Mouse (Mus musculus) heart, postnatal 25 days (tissue): ENCODE results near the gene Psenen. TPM values are rescaled to one million over a fixed set of nuclear protein-coding genes. Genes with fewer than 3 reads are reported as not detected.

ENCODE experiments used
- DNase-seq: peaks from one replicate; pipeline ENCODE4 v3.0.0; 2022; ENCODE audit warnings: low spot score
- intact Hi-C: fragments of 180-260 bp; cut with DNase I; formaldehyde crosslinking; loops from one replicate; pipeline ENCODE4 v1.15.1; 2025
- total RNA-seq, 2 experiments: library from RNA; stranded (reverse); gene quantifications; 2 replicates each; pipeline ENCODE4 v1.2.3; 2021

Psenen gene
- total RNA-seq, 2 experiments from 2014 or later, result 61.2 to 70.3 TPM

DNA sequence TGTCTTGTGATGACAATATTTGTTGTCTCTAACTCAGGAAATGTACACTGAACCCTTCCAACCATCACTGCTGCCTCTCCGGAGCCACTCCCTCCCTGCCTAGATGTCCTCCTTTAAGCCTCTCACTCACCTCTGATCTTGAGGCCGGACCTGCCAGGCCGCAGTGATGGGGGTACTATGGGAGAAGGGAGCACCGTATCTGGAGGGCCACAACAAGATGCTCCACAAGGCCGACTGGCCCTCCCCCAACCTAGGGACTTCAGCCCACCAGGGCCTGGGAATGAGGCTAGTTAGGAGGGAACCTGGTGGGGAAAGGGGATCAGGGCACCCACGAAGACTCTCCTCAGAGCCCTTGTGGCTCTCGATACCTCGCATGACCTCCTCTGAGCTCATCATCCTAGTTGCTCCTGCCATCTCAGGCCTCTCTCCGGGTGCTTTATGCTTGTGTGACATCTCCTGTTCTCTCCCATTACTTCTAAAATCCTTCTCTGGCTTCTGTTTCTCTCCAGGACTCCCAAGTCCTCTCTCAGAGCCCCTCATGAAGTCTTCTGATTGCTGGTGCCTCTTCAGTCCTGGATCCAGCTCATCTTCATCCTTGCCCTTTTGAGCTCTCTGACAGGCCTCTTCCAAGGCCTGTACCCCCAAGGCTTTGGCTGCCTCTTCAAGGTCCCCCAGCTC is 27.6 kb upstream of the Psenen start:
- intact Hi-C loops, result loop anchor here (2.0 to 5.0 kb wide), 2 partner anchors 14 to 271 kb away; partner anchors contain the start of gene Ffar1
- no peak for DNase-seq

DNA sequence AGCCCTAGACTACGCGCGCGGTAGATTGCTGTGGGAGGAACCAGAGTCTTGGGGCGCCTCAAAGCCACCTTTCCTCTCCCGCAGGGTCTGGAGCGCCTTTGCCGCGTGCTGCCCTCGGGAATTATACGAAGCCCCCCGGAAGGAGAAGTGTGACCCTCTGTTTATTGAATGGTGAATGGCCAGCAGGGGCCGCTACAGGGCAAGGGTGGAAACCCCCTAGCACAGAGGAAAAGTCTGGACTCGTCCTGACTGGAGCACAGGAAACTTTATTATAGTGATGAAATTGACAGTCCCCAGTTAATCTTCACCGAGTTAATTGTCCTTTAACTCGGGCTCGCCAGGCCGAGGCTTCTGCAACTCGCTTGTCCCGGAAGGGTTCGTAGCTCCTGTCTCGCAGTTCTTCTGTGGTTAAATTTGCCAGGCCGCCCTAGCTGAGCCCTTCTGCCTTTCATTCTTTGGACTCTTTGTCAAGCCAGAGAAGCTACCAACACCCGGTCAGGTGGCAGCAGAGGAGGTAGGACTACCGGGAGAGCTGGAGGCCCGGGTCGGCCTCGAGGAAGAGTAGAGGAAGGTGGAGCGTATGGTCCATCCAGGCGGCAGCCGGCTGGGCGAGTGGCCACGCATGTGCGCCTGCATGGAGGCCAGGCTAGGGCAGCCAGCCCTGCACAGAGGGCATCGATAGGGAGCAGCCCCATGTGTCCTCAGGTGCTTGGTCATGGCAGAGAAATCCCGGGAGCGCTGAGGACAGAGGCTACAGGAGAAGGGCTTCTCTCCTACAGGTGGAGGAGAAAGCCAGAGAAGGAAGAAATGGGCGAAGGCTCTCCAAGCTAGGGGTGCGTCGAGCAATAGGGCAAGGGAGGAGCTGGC is 26.2 kb upstream of the Psenen start:
- DNase-seq, result peak; percentile 63
- intact Hi-C loops, result loop anchor here (1.0 to 10.0 kb wide), 5 partner anchors 15 to 365 kb away; partner anchors contain the start of genes Ffar1 and Usf2

DNA sequence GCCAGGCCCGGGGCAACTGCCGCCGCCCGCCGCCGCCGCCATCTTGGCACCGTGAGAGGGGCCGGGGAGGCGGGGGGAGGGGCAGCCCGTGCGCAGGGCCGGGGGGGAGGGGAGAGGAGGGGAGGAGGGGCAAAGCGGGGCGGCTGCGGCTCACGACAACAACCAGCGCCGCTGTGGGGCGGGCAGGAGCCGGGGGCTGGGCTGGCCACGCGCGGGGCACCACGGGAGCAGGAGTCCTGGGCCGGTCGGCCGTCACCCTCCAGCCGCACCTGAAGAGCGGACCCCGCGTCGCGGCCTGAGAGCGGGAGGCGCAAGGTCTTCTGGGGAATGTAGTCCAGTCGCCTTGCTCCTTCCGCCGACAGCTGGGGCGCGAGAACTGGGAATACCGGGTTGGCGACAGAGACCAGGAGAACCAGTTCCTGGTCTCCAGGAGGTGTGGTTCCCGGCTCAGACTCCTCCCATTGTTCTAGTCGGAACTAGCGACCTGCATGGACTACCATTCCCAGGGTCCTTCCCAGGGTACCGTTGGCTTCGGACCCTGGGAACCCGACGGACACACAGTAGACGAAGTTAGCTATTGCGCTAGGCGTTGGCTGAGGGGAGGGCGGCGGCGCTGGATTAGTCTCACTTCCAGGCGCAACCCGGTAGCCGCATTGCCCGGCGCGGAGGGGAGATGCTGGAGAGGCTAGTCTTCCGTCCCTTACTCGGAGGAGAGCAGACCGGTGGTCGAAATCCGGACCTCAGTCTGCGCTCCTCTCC is 25.4 kb upstream of the Psenen start, which contains the start of gene Kmt2b:
TSS of gene Kmt2b (minus strand) at position 51 of the 759 bp plus-strand sequence.
- intact Hi-C loops, result loop anchor here (1.0 to 10.0 kb wide), 3 partner anchors 24 to 366 kb away; partner anchors contain the start of gene Usf2
- peak; percentile 97 for DNase-seq

DNA sequence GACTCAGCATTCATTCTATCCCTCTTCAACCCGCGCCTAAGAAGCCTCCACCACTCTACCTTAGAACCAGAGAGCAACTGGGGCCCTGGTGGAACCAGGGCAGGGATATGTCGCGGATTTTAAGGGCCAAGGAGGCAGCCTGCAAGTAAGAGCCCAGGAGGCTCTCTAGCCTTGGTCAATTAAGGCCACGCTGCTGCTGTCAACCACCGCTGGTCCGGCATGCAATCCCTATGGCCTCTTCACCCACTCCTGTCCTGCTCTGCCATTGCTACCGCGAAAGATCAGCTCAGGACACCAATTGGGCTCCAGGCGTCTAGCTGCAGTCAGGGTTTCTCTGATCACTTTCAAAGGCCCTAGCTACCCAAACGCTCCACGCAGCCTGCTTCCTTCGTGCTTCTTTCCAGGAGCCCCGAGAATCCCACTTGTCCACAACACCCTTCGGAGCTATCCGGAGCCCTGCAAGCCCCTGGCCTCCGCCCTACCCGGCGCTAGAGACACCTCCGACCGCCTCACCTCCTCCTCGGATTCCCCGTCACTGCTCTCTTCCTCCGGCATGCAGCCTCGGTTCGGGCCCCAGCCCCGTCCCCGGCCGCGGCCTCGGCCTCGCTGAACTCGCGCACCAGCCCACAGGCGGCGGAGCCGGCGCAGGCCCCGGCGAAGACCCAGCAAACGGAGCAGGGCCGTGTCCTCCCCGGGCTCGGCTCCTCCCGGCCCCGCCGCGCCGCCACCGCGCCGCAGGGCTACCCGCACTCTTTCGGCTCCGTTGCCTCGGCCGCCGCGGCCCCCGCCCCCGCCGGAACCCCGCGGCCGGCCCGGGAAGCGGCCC is 24.6 kb upstream of the Psenen start:
- DNase-seq, result peak; percentile 16

GRCm38 (mm10) chr7:30586455-30587020 is 23.1 kb upstream of the Psenen start:
- intact Hi-C loops, result loop anchor here (1.0 to 10.0 kb wide), 3 partner anchors 21 to 368 kb away; partner anchors contain the start of genes Igflr1 and Usf2
- no peak for DNase-seq

More for the DNA sequence above, 24.6 kb upstream of the Psenen start:
- intact Hi-C loops, result loop anchor here (5.0 to 10.0 kb wide), 2 partner anchors 79 to 367 kb away; partner anchors contain the start of gene Usf2

- intact Hi-C loops, result loop anchor here (5.0 to 10.0 kb wide), 2 partner anchors 82 to 370 kb away; partner anchors contain the start of gene Usf2
- DNase-seq, result no peak
These were observed 21.7 kb upstream of the Psenen start for GRCm38 (mm10) chr7:30585170-30585569.

- intact Hi-C loops, result loop anchor here (10.0 kb wide), 1 partner anchor 370 kb away; the partner anchor contains the start of gene Usf2
- no peak for DNase-seq
These were observed 20.9 kb upstream of the Psenen start for GRCm38 (mm10) chr7:30584339-30584738.

DNA sequence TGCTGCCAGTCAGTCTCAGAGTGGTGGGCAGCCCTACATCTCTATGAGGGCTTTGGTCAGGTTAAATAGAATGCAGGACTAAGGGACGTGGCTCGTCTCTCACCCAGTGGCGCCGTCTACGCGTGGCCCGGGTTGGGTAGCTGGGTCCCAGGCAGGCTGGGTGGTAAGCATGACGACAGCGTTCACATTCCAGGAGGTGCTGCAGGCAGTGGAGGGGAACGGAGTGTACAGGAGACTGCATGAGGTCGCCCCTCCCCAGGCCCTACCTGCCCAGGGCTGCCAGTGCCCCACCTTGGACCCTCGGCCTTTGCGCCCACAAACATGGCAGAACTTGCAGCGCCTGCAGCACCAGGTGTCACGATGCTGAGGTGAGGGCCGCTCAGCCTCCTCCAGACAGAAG is 18.1 kb upstream of the Psenen start:
- no peak for DNase-seq
- intact Hi-C loops, result loop anchor here (10.0 kb wide), 1 partner anchor 373 kb away; the partner anchor contains the start of gene Usf2

DNA sequence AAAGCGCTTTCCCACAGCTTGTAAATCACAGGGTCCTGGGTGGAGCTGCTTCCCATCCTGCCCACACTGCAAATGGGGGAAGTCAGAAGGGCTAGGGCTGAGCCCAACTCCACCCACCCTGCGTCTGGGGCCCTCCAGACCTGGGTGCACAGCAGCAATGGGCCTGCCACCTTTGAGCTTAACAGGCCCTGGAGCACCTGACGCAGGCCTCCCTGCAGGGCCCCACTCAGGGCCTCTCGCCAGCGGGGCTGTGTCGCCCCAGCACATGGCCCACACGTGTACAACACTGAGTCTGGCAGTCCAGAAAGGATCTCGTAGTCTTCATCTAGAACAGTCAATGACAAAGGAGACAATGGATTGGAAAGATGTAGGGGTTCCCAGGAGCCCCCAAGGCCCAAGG is 16.5 kb upstream of the Psenen start:
- intact Hi-C loops, result loop anchor here (10.0 kb wide), 1 partner anchor 375 kb away; the partner anchor contains the start of gene Usf2
- no peak for DNase-seq

GRCm38 (mm10) chr7:30572969-30573368 is 9.5 kb upstream of the Psenen start:
- intact Hi-C loops, result no loop called here
- no peak for DNase-seq

- DNase-seq, result no peak
- intact Hi-C loops, result no loop called here
These were observed 9.0 kb upstream of the Psenen start for GRCm38 (mm10) chr7:30572389-30572788.

DNA sequence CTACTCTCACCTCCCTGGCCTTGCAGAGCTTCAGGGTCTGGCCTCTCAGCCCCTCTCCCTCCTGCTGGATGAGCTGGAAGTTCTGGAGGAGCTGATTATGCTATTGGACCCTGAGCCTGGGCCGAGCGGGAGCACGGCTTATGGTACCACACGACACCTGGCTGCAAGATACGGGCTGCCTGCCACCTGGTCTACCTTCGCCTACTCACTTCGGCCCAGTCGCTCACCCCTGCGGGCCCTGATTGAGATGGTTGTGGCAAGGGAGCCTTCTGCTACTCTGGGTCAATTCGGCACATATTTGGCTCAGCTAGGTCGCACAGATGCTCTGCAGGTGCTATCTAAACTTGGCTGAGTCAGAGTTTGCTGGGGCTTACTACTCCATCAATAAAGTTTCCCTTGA is 4.1 kb upstream of the Psenen start:
- intact Hi-C loops, result no loop called here
- no peak for DNase-seq

DNA sequence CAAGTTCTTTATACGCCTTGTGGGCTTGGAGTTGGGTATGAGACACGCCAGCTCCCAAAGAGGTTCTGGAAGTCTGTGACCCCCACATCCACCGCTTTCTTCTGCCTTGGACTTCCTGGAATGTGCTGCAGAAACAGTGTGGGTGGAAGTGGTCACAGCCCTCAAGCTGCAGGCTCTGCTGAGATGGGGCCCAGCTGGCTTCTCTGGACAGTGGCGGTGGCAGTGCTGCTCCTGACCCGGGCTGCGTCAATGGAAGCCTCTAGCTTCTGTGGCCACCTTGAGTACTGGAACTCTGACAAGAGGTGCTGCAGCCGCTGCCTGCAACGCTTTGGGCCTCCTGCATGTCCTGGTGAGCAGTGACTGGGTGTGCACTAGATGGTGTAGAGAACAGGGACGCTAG is 2.6 kb upstream of the Psenen start:
- DNase-seq, result no peak
- intact Hi-C loops, result no loop called here

- DNase-seq, result no peak
- intact Hi-C loops, result loop anchor here (1.0 kb wide), 1 partner anchor 21 kb away; no protein-coding TSS in a partner anchor
These were observed 1.6 kb upstream of the Psenen start, which contains the start of gene Igflr1 for GRCm38 (mm10) chr7:30564970-30565571. Gene Igflr1 (plus strand): TSS chr7:30565427.

DNA sequence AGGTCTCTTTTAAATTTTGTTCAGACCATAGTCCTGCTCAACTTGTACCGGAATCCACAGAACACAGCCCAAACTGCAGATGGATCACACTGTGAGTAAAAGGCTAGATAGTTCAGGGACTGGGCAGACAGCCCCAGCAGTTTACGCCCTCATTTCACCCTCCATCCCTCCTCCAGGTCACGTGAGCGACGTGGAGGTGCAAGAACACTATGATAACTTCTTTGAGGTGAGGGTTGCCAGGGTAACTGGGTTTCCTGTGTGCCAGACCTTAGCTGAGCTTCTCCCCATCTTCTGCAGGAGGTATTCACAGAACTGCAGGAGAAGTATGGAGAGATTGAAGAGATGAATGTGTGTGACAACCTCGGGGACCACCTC is 466 bp upstream of the Psenen start:
- intact Hi-C loops, result no loop called here
- no peak for DNase-seq

DNA sequence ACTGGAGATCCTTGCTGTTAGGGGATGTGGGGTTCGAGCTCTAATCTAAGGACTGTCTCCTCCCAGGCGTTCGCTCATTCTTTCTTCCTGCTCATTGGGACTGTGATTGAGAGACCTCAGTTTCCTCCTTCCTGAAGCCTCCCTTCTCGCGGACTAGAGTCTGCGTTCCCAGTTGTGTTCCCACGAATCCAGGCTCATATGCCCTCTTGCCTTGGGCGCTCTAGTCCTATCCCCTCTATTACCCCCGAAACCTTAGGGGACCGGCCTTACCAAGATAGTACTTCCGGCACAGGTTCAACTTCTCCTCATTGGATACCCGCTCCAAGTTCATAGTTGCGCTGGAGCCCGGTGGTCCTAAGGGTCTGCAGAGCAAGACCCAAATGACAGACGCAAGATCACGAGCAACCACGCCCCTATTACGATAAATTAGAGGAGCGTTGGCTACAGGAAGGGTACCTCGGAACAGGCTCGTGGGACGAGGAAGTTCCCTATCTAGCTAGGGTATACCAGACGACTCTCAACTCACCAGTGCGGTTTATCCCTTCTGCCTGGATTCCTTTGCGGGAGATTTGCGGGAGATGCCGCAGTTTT is 806 bp downstream of the Psenen start:
- no peak for DNase-seq
- intact Hi-C loops, result no loop called here

GRCm38 (mm10) chr7:30560296-30560695 is 3.1 kb downstream of the Psenen start:
- intact Hi-C loops, result no loop called here
- no peak for DNase-seq
